In the genomic region with DNA sequence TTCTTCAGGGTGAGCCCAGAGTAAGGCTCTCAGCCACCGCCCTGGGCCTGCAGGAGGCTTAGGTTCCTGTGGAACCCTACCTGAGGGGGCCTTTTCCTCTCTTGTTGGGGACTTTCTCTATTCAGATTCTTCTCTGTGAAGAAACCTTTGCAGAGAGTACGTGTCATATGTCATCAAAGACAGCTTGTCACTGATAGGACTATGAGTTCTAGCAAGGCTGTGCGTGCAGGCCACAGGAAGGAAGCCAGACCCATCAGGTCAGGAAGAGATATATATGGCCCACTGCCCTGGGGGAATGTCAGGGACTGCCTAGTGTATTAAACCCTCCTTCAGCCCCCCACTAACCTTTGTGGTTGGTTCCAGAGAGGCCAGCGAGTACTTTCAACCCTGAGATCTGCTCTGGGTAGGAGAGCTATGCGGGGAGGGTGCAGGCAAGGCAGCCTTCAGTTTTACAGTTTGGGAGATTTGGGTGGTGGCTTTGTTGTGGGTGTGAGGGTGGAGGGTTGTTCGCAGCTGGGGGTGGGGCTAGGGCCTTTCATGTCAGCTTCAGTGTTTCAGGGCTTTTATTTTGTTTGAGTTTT, we compare ENCODE assay signal across 10 mouse cellular contexts. TPM values are rescaled to one million over a fixed set of nuclear protein-coding genes. Genes with fewer than 3 reads are reported as not detected.
DNase-seq lines count a peak whose midpoint lies in the region; ATAC-seq lines count a peak whose summit lies in the region.
"Had no signal": no experiment of that assay in that cellular context is flagged by ENCODE, and none has a peak within 500 bp of the region (broad histone marks: within the 10 kb centered on the region; RNA-seq: fewer than 3 reads in every experiment).

No protein-coding gene starts in this region.

- H3K4me3 ChIP-seq in forebrain, embryonic 12.5 days (replicated peaks), result no peak overlapping the region
- no peak overlapping the region for H3K4me3 ChIP-seq in intestine, embryonic 16.5 days (ENCODE audit: low read length)
- H3K4me3 ChIP-seq: erythroblast, embryonic 14.5 days; limb, embryonic 13.5 days had no signal

- peaks cover 87% of the 10 kb centered on the region for H3K36me3 ChIP-seq in forebrain, embryonic 12.5 days (replicated peaks)
- peaks cover 11% of the 10 kb centered on the region for H3K36me3 ChIP-seq in intestine, embryonic 16.5 days (ENCODE audit: control insufficient read depth, insufficient read depth, low read length)

- peak; percentile 24 for DNase-seq in spleen, adult 12 weeks (ENCODE audit: low spot score)
- no peak for DNase-seq in spleen, postnatal 4 days (ENCODE audit: low spot score in 2 of 2)
- DNase-seq in ovary, postnatal 36 days (ENCODE audit: low spot score), result no peak

- H3K27ac ChIP-seq in forebrain, embryonic 12.5 days, result no peak overlapping the region
- H3K27ac ChIP-seq in intestine, embryonic 16.5 days (ENCODE audit: low read length), result no peak overlapping the region
- H3K27ac ChIP-seq: limb, embryonic 13.5 days had no signal

- no peaks in the 10 kb centered on the region for H3K4me1 ChIP-seq in forebrain, embryonic 12.5 days
- no peaks in the 10 kb centered on the region for H3K4me1 ChIP-seq in intestine, embryonic 16.5 days (ENCODE audit: control insufficient read depth, insufficient read depth, low read length)
- H3K4me1 ChIP-seq: limb, embryonic 13.5 days had no signal

- peak; percentile 94 for ATAC-seq in common myeloid progenitor, adult 5-6 weeks (replicated peaks; ENCODE audit: low read depth, poor library complexity, severe bottlenecking)
- ATAC-seq in megakaryocyte-erythroid progenitor cell, adult 5-6 weeks (replicated peaks; ENCODE audit: low FRiP score, low TSS enrichment, poor library complexity, severe bottlenecking), result peak; percentile 69
- ATAC-seq in forebrain, embryonic 12.5 days (ENCODE audit: low FRiP score), result no peak
- no peak for ATAC-seq in intestine, embryonic 16.5 days
- ATAC-seq: Patski had no signal

- H3K9me3 ChIP-seq in forebrain, embryonic 12.5 days, result no peaks in the 10 kb centered on the region
- no peaks in the 10 kb centered on the region for H3K9me3 ChIP-seq in intestine, embryonic 16.5 days (ENCODE audit: control insufficient read depth, low read length)
- H3K9me3 ChIP-seq: limb, embryonic 13.5 days had no signal

- H3K9ac ChIP-seq in forebrain, embryonic 12.5 days, result no peak overlapping the region
- H3K9ac ChIP-seq in intestine, embryonic 16.5 days (ENCODE audit: low read depth, low read length), result no peak overlapping the region
- H3K9ac ChIP-seq: limb, embryonic 13.5 days had no signal

- no peaks in the 10 kb centered on the region for H3K27me3 ChIP-seq in forebrain, embryonic 12.5 days
- H3K27me3 ChIP-seq in intestine, embryonic 16.5 days (replicated peaks; ENCODE audit: control insufficient read depth, insufficient read depth, low read length), result no peaks in the 10 kb centered on the region
- H3K27me3 ChIP-seq: Patski had no signal

- no peak overlapping the region for H3K4me2 ChIP-seq in forebrain, embryonic 12.5 days
- H3K4me2 ChIP-seq in intestine, embryonic 16.5 days (ENCODE audit: low read depth, low read length), result no peak overlapping the region
- H3K4me2 ChIP-seq: limb, embryonic 13.5 days had no signal

- WGBS in forebrain, embryonic 12.5 days, result 89% methylated on average over 6 of the region's 6 CpGs
- WGBS in intestine, embryonic 16.5 days, result 84% methylated on average over 6 of the region's 6 CpGs

RNA-seq across cellular contexts. Expression of a gene that starts 16.8 kb away (rescaled TPM):
- 9.7 and 11.9 TPM in 2 replicates for total RNA-seq in common myeloid progenitor, adult 5-6 weeks (2017)
- total RNA-seq in megakaryocyte-erythroid progenitor cell, adult 5-6 weeks (2014; fragmentation: Nextera tagmentation), result 21.5 and 23.3 TPM in 2 replicates
- 8.3 and 9.5 TPM in 2 replicates for total RNA-seq in megakaryocyte-erythroid progenitor cell, adult 5-6 weeks (2017)
- polyA plus RNA-seq in forebrain, embryonic 12.5 days (2016; fragmentation: Nextera tagmentation; extraction: Ambion mirVana), result 5.9 and 7.5 TPM in 2 replicates
- polyA plus RNA-seq in intestine, embryonic 16.5 days (2015; fragmentation: Nextera tagmentation; extraction: Ambion mirVana), result 2.4 and 4.7 TPM in 2 replicates

RNA-seq across cellular contexts. Expression of a gene that starts 17.1 kb away (rescaled TPM):
- not detected in 2 replicates for total RNA-seq in common myeloid progenitor, adult 5-6 weeks (2017)
- total RNA-seq in megakaryocyte-erythroid progenitor cell, adult 5-6 weeks (2014; fragmentation: Nextera tagmentation), result 3.1 TPM in 1 of 2 replicates, not detected in the other
- not detected in 2 replicates for total RNA-seq in megakaryocyte-erythroid progenitor cell, adult 5-6 weeks (2017)
- 35.2 and 37.0 TPM in 2 replicates for polyA plus RNA-seq in forebrain, embryonic 12.5 days (2016; fragmentation: Nextera tagmentation; extraction: Ambion mirVana)
- 22.7 and 23.6 TPM in 2 replicates for polyA plus RNA-seq in intestine, embryonic 16.5 days (2015; fragmentation: Nextera tagmentation; extraction: Ambion mirVana)

RNA-seq across cellular contexts. Expression of a gene that starts 33.6 kb away (rescaled TPM):
- 51.7 and 60.4 TPM in 2 replicates for total RNA-seq in common myeloid progenitor, adult 5-6 weeks (2017)
- total RNA-seq in megakaryocyte-erythroid progenitor cell, adult 5-6 weeks (2014; fragmentation: Nextera tagmentation), result 89.3 and 93.2 TPM in 2 replicates
- total RNA-seq in megakaryocyte-erythroid progenitor cell, adult 5-6 weeks (2017), result 72.3 and 92.9 TPM in 2 replicates
- polyA plus RNA-seq in forebrain, embryonic 12.5 days (2016; fragmentation: Nextera tagmentation; extraction: Ambion mirVana), result 53.1 and 59.3 TPM in 2 replicates
- 36.6 and 38.8 TPM in 2 replicates for polyA plus RNA-seq in intestine, embryonic 16.5 days (2015; fragmentation: Nextera tagmentation; extraction: Ambion mirVana)

Comparison
In these comparisons a context has a peak if more than half of its experiments do, and no peak if none do; other contexts are left out.
1. ATAC-seq: peak in common myeloid progenitor, adult 5-6 weeks (single experiment) and megakaryocyte-erythroid progenitor cell, adult 5-6 weeks (single experiment); none in forebrain, embryonic 12.5 days (single experiment) and intestine, embryonic 16.5 days (single experiment).